Mouse (Mus musculus) small intestine, adult 2 months (tissue): ENCODE data around the gene Mindy4.

Source experiments
- CTCF ChIP-seq: fragments of 200-500 bp; IDR thresholded peaks from 2 replicates; pipeline ENCODE4 v1.5.1; 2012; ENCODE audit warnings: low read depth, mild to moderate bottlenecking, control low read depth, inconsistent platforms, low read length, moderate library complexity, mixed read lengths; ENCODE audit not compliant: insufficient replicate concordance, insufficient read length; ENCODE audit errors: extremely low read depth
- POLR2A ChIP-seq: fragments of 200-500 bp; IDR thresholded peaks from 2 replicates; pipeline ENCODE4 v1.6.1; 2012; ENCODE audit warnings: low read depth, mild to moderate bottlenecking, control low read depth, inconsistent platforms, low read length, moderate library complexity

DNA sequence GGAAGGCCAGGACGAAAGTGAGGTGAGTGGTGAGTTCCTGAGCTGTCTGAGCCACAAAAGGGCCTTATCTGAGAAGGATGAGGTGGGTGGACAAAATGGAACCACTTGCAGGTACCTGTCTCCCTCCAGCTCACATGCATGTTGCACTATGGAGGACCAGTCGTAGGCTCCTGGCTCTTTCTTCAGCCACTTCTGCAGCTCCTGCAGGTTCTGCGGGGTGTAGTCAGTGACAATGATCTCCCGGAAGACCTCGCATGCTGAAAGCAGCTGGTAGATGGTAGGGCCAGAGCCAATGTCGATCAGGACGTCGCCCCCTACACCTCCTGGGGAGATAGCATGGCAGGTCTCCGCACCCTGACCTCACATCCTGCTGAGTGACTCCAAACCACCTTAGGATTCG lies 30.0 kb upstream of the Mindy4 start:
- TF ChIP-seq CTCF (no peak), POLR2A (no peak)
